Mouse (Mus musculus) cortical plate, adult 2 months (tissue): ENCODE data around the gene Arl5c.
A peak's percentile ranks its signal among the peaks of the same experiment; 100 is the strongest.

ENCODE experiments used
- CTCF ChIP-seq: fragments of 200-500 bp; IDR thresholded peaks from 2 replicates; pipeline ENCODE4 v1.5.1; 2011; ENCODE audit warnings: mild to moderate bottlenecking, control low read depth, low read length; ENCODE audit not compliant: insufficient read depth; ENCODE audit errors: extremely low read depth
- POLR2A ChIP-seq: fragments of 200-500 bp; IDR thresholded peaks from 2 replicates; pipeline ENCODE4 v1.6.1; 2011; ENCODE audit warnings: mild to moderate bottlenecking, low read length, control low read depth; ENCODE audit not compliant: insufficient read depth; ENCODE audit errors: extremely low read depth

- TF ChIP-seq CTCF (no peak), POLR2A (0 out of 2 replicates have a peak, but pooled peaks have one; percentile 6)
Observed at GRCm38 (mm10) chr11:98001986-98002385, 6.0 kb upstream of the Arl5c start.
